Mouse (Mus musculus) cerebellum, postnatal 10 days (tissue): ENCODE results near the gene Grin2d.

Experiments
- DNase-seq, 2 experiments: peaks; one replicate each; pipeline ENCODE4 v3.0.0; 2021; ENCODE audit warnings: mixed read lengths in 2 of 2

Grin2d gene

GRCm38 (mm10) chr7:45897258-45897757 is 19.1 kb upstream of the Grin2d start:
- DNase-seq, result peak; percentile 67

GRCm38 (mm10) chr7:45896517-45897257 is 18.5 kb upstream of the Grin2d start, which contains the start of the genes Syngr4 and Tmem143:
Gene Syngr4, minus strand, starts transcription at chr7:45896714.
Gene Tmem143, plus strand, starts transcription at chr7:45896941.
- peak; percentile 98 to 99 for DNase-seq

- DNase-seq, result no peak
Measured at GRCm38 (mm10) chr7:45895931-45896516, 17.8 kb upstream of the Grin2d start.

DNA sequence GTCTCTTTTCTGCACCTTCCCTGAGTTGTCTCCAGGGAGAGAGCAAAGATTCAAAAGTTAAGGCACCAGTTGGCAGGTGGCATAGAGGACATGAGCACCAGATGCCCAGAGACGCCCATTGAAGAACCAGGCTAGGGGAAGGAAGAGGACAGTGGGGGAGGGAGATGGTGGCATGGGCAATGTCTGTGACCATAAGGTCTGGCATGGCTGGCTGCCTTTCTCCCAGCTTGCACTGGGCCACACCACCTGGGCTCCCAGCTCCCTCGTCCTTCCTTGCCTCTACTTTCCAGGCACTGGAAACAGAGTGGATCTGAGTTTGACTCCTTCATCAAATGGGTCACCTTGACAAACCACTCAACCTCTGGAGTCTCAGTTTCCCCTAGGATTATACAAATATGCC is 14.5 kb upstream of the Grin2d start:
- peak; percentile 66 to 69 for DNase-seq

DNA sequence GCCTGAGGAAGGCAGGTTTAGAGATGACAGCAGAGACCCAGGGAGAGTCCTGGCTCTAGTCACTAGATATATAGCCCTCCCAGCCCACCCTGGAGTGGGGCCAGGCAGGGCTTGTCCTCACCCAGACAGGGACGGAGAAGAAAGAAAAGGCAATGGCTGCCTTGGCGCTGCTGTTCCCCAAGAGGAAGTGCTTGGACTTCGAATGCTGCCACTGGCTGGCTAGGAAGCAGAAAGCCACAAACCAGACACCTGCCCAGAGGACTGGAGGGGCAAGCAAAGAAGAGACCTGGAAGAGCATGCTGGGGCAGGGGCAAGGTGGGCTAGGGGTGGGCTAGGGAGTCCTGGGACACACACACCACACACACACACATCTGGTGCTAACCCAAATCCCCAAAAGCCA is 9.1 kb upstream of the Grin2d start:
- DNase-seq, result peak; percentile 39 to 42

DNA sequence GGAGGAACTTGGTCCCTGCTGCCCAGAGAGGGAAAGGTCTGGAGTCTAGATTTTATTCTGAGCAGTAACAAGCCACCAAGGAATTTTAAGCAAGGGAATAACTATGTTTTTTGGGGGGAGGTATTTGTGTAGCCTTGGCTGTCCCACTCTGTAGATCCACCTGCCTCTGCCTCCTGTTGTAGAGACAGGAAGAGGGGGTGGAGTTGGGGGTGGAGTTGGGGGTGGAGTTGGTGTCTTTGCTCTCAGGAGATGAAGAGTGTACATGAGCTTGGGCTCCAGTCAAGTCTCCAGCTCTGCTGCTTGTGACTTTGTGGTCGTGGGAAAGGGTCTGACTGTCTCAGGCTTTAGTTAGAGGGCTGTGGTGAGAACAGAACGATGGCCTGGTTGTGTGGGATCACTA is 2.8 kb upstream of the Grin2d start:
- DNase-seq, result no peak

DNA sequence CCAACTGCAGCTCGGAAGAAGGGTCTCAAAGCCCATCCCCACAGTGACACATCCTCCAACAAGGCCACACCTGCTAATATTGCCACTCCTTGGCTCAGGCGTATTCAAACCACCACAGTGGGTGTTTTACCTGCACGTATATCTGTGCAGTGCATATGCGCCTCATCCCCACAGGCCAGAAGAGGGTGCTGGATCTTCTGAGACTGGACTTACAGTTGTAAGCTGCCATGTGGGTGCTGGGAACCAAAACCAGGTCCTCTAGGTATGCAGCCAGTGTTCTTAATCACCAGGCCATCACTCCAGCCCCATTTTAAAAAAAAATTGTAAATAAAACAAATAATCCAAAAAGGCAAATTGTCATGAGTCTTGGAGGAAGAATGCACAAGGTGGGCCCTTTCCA is 2.4 kb upstream of the Grin2d start:
- no peak for DNase-seq

DNA sequence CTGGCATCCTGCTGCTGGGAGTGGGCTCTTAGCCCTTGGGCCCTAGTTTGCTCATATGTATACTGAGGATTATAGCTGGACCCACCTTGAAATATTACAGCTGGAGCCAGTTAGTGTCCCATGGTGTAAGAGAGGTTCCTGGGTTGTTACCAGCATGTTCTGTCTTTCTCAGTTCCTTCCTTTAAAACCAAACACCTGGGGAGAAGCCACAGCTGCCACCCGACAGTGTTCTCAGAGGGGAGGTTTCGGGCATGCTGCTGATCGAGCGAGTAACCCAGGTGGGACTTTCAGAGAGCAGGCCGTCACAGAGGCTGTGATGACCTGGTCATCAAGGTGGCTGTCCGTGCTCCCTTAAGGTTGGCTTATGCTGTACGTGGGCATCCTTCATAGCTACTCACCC is 1.3 kb downstream of the Grin2d start:
- no peak for DNase-seq

GRCm38 (mm10) chr7:45873061-45873947 is 4.9 kb downstream of the Grin2d start:
- peak; percentile 72 to 79 for DNase-seq

DNA sequence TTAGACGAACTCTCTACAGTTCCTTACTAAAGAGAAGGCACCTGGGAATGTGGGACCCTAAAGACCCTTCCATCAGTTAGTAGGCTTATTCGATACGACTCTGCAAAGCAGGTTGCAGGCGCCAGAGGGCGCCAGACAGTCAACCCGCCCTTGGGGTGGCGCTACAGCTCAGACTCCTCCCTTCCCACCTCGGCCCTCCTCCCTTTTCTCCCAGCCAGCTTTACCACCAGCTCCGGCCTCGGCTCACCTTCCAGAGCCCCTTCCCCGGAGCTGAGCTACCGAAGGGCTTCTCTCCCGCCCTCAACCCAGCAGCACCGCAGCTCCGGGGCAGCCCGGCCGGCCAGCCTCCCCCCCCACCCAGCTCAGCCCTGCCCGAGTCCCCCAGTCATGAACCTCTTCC is 5.6 kb downstream of the Grin2d start, which contains the start of gene Kdelr1:
Kdelr1 (plus strand) TSS at position 149 of the 400 bp plus-strand sequence.
- peak; percentile 96 to 97 for DNase-seq

DNA sequence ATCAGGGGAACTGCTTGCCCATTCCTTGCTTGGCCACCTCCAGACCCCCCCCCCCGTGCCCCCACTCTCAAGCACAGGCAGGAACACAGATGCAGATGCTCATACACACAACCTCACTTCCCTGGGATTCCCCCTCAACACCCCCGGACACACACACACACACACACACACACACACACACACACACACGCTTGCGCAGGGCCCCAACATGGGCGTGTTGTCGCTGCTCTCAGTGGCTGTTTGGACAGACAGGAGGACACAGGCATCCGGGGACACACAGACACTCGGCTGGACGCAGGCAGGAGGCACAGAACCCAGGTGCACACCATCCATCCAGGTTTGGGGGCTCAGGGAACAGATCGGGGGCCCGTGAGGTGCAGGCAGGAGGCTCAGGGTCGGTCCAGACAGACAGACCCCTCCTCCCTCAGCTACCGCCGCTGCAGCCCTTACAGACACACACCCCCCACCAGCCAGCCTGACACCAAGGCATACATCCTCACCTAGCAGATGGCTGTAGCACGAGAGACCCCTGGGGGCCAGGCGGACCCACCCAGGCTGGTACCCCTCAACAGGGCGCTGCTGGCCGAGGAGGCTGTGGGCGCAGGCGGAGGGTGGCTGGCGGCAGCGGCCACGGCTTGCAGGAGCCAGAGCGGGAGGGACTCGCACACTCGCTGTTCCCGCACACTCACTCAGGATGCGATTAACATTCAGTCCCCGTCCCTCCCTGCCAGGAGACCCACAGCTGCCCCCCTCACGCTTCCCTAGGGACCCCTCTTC is 7.7 kb downstream of the Grin2d start:
- peak; percentile 57 to 64 for DNase-seq

DNA sequence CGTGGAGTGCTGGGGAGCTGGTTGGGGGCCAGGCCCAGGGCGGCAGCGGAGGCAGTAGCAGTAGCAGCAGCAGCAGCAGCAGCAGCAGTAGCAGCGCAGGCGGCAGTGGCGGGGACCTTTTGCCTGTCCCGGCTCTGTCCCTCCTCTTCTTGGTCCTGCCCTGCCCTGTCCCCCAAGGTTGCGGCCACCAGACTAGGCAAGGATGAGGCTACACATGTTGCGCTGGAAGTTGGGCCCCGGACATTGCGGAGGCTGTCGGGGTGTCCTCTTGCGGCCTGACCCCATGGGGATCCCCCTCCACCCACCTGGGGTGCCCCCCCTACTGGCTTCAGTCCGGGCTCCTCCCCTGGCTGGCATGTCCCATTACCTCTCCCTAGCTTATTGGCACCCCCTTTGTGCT is 8.4 kb downstream of the Grin2d start:
- DNase-seq, result peak; percentile 52 to 53

GRCm38 (mm10) chr7:45869107-45869670 is 9.0 kb downstream of the Grin2d start:
- peak; percentile 61 for DNase-seq

- DNase-seq, result peak; percentile 61 to 63
Measured at GRCm38 (mm10) chr7:45867871-45868270, 10.3 kb downstream of the Grin2d start.

DNA sequence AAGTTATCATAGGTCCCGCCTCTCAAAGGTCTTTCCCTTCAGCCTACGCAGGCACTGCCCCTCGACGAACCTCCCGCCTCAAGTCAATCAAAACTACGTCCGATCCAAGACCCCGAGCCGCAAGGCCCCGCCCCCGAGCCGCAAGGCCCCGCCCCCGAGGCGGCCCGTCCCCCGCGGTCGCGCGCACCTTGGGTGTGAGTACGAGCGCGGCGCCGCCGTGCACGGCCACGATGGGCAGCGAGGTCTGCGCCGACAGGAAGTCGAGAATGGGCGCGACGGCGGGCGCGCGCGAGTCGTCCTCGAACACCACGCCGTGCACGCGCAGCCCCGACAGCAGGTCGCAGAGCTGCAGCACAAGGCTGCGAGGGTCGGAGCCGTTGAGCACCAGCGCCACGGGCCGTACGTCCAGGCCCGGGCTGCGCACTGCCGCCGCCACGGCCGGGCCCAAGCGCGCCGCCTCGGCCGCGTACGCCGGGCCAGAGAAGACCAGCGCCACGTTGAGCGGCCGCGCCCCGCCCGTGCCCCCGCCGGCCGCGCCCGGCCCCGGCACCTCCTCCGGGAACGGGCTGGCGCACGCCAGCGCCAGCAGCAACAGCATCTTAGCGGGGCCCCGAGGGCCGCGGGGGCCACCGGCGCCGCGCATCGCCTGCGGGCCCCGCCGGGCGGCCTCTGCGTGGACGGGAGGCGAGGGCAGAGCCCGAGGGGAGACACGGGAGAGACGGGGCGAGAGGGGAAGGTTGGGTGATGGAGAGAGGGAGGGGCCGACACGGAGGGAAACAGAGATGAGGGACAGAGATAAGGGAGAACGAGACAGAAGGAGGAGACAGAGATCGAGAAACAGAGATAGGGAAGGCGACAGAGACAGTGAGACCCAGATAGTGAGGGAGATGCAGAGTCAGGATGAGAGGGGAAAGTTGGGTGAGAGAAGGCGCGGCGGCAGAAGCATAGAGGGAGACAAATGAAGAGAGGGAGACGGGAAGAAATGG is 12.0 kb downstream of the Grin2d start:
- DNase-seq, result peak; percentile 94 to 96

DNA sequence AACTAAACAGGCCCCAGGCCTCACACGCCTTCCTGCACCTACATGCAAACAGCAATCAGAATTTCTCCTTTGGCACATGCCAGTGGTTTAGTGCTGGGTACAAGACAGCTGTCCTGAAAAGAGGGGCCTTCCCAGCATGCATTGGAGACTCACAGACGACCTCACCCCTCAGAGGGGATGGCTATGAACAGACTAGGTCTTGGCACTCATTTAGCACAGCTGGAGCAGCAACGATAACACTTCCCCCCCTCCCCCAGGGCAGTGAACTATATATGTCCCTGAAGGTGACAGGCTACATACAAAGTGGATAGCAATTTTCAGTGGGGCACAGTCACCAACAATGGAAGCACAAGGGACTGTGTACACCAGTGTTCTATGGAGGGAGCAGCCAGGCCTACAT is 13.7 kb downstream of the Grin2d start:
- DNase-seq, result no peak

DNA sequence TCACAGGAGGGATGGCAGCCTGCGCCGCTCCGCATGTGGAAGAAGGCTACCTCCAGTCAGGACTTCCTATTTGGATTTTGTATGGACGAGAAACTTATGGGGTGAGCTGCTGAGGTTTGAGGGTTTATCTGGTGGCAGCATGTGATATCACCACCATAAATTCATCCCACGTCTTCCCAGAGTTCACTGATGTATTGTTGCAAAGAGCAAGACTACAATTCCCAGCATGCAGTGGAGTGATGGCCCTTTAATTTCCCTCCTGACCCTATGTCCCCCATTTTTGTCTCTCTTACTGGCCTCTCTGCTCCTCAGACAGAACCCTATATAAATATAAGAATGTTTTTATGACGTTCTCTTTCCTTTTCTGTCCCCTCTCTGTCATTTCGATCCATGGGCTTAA is 15.4 kb downstream of the Grin2d start:
- DNase-seq, result no peak

- DNase-seq, result no peak
Measured at GRCm38 (mm10) chr7:45859008-45859407, 19.2 kb downstream of the Grin2d start.

DNA sequence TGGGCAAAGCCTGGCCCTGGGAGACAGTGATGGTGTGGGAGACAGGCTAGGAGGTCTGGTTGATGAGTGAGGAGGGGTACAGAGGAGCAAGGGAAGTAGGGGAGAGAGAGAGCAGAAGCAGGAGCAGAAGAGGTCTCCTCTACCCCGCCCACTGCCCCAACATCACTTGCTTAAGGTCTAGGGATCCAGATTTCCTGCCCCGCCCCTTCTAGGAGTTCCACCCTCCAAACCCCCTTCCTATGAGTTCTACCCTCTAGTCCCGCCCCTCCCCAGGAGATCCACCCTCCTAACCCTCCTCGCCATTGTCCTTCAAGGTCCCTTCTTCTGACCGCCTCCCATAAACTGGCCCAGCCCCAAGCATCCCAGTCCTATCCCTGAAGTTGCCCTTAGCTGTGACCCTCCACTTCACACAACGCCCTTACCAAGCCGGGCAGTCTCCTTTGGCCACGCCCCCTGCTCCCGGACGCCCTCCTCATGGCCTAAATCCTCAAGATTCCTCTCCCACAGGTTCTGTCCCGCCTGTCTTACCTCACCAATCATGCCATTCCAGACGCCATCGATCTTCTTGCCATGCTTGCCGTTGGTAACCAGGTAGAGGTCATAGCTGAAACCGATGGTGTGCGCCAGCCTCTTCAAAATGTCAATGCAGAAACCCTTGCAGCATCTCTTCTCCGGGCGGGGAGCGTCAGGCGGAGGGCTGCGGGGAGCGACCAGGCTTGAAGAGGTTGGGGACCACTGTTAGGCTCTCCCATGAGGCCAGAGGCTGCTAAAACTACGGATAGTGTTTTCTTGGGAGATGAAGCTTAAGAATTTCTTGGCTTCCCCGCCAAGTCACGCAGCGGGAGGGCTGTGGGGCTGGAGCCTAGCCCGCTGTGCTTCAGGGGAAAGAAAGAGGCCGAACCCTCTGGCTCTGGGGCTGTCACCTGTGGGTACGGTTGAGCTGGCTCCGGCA is 21.0 kb downstream of the Grin2d start:
- DNase-seq, result peak; percentile 69
